Mouse (Mus musculus) c-Kit-positive CD71-negative TER-119-negative erythroid progenitor cells, embryonic 14.5 days (primary cell): ENCODE data around the gene Cmtr1.

Experiments
- DNase-seq: peaks from one replicate; pipeline ENCODE4 v3.0.0-alpha.2; 2013; ENCODE audit warnings: low read depth

Cmtr1 gene

DNA sequence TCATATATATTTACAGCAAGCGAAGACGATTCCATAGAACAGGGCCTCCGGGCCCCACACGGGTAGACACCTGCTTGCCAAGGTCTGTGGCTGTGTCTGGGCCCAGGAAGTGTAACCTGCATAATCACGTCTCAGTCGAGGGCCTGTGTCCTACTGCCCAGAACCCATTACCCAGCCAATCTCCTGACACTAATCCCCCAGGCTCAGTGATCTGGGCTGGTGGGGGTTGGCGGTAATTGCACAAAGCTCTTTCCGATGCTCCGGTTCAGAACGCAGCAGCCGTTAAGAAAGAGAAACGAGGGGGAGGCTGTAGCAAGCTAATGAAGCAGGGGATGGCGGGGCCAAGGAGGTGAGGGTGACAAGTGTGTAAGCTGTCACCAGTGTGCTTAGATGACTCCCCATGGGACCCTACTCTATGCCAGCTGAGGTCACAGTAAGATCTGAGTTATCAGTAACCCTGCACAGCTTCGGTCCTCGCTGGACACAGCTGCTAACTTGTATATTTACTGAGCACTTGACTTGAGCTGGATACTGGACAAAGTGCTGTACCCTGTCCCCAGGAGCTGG, 76.1 kb downstream of the Cmtr1 start:
- no peak for DNase-seq

DNA sequence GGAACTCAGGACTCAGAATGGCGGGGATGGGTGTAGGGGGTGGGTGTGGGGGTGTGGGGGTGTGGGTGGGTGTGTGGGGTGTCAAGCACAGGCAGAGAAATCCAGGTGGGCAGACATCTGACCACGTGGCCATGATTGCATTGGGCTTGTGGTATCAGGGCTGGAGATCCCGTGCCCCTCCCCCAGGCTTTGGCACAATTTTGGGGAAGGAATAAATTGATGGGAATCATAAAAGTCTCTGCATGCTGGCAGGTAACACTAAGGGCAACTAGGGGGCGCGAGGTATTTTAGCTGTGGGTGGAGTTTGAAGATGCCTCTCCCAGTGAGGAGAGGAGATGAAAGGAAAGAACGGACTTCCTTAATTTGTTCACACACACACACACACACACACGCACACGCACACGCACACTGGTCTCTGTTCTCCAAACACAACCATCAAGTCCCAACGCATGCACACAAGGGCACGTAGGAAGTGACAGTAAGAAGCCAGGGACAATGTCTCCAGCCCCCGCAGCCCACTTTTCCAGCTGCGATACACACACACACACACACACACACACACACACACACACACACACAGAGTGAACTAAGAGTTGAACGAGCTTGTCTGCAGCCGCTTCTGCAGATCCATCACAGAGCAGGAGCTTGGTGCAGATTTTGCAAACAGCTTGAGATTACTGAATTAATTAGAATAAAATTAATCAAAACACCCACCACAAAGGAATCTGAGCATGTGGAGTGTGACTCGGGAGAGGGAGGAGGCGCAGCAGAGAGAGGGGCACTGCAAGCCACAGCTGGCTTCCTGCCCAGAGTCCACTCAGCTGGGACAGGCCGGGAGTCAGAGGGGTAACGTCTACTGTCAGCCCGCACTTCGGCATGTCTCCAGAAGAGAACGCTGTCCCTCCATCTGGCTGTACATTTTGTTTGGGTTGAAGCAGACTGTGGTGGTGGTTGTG, 77.7 kb downstream of the Cmtr1 start:
- no peak for DNase-seq

DNA sequence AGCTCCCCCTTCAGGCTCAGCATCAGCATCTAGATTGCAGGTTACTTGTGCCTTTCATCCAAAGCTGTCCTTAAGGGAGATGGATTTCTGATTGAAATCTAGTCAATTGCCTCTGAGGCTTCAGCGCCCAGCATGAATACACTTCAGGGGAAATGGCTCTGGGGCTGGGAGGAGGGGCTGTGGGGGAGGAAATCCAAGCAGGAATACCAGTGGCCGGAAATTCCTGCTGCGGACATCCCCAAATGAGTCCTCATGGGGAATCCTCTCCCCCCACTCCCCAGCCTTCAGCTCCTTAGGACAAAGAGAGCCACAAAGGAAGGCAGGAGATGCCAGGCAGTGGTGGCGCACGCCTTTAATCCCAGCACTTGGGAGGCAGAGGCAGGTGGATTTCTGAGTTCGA, 87.1 kb downstream of the Cmtr1 start:
- no peak for DNase-seq

DNA sequence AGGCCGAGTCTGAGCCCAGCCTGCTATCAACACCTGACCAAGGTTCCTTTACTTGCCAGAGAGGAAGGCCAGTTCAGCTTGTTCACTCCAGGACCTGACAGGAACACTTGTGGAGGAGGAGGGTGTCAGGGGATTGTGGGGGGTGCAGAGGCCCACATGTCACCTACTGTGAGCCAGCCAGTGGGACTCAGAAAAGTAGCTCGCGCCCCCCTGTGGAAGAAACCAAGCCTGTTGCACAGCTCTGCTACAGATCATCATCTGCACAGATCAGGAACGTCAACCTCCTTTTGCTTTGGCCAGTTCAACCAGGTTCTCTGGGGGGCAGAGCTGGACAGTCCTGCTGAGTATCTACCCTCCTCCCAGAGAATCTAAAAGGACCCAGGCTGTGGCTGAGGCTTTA, 94.1 kb downstream of the Cmtr1 start:
- no peak for DNase-seq
